ENCODE assay signal across 9 mouse cellular contexts in genomic region chr19:38602811-38603210, GRCm38 (mm10).
DNase-seq lines count a peak whose midpoint lies in the region; ATAC-seq lines count a peak whose summit lies in the region.
"Had no signal": no experiment of that assay in that cellular context is flagged by ENCODE, and none has a peak within 500 bp of the region (broad histone marks: within the 10 kb centered on the region; RNA-seq: fewer than 3 reads in every experiment).

No protein-coding gene starts in this region.

- ATAC-seq in hindbrain, embryonic 12.5 days (ENCODE audit: low FRiP score), result no peak
- ATAC-seq in embryonic facial prominence, embryonic 11.5 days (replicated peaks; ENCODE audit: insufficient number of reproducible peaks, low FRiP score, low TSS enrichment, low read depth), result no peak

- 0 out of 2 replicates have a peak overlapping the region, but pooled peaks have one; percentile 29 for H3K27ac ChIP-seq in hindbrain, embryonic 10.5 days
- H3K27ac ChIP-seq in hindbrain, embryonic 12.5 days, result no peak overlapping the region
- no peak overlapping the region for H3K27ac ChIP-seq in embryonic facial prominence, embryonic 11.5 days (replicated peaks; ENCODE audit: low read depth, low read length)

- H3K4me3 ChIP-seq in hindbrain, embryonic 10.5 days, result no peak overlapping the region
- no peak overlapping the region for H3K4me3 ChIP-seq in hindbrain, embryonic 12.5 days
- H3K4me3 ChIP-seq in embryonic facial prominence, embryonic 11.5 days (ENCODE audit: low read depth, low read length), result no peak overlapping the region

- H3K4me1 ChIP-seq in hindbrain, embryonic 10.5 days (replicated peaks), result peaks cover 5% of the 10 kb centered on the region; the same call in 1 of the 2 replicates
- H3K4me1 ChIP-seq in hindbrain, embryonic 12.5 days, result 0 out of 2 replicates have a peak, but pooled peaks cover 3% of the 10 kb centered on the region
- H3K4me1 ChIP-seq in embryonic facial prominence, embryonic 11.5 days (ENCODE audit: control insufficient read depth, insufficient read depth, low read length), result no peaks in the 10 kb centered on the region

- no peak overlapping the region for H3K9ac ChIP-seq in hindbrain, embryonic 12.5 days
- H3K9ac ChIP-seq in embryonic facial prominence, embryonic 11.5 days (replicated peaks; ENCODE audit: low read length), result no peak overlapping the region

- WGBS in hindbrain, embryonic 10.5 days, result 78% methylated on average over 9 of the region's 9 CpGs
- WGBS in hindbrain, embryonic 12.5 days, result 72% methylated on average over 9 of the region's 9 CpGs
- WGBS in embryonic facial prominence, embryonic 11.5 days, result 66% methylated on average over 9 of the region's 9 CpGs

- no peaks in the 10 kb centered on the region for H3K36me3 ChIP-seq in hindbrain, embryonic 10.5 days
- H3K36me3 ChIP-seq in hindbrain, embryonic 12.5 days, result no peaks in the 10 kb centered on the region
- H3K36me3 ChIP-seq in embryonic facial prominence, embryonic 11.5 days (replicated peaks; ENCODE audit: control insufficient read depth, insufficient read depth, low read depth, low read length), result no peaks in the 10 kb centered on the region

- H3K4me2 ChIP-seq in hindbrain, embryonic 12.5 days (replicated peaks), result no peak overlapping the region
- no peak overlapping the region for H3K4me2 ChIP-seq in embryonic facial prominence, embryonic 11.5 days (ENCODE audit: low read depth, low read length)

- DNase-seq in hindbrain, embryonic 10.5 days (ENCODE audit: low spot score), result no peak
- DNase-seq in 3T3-L1 (ENCODE audit: low read depth, low spot score), result peak; percentile 51
- DNase-seq in embryonic facial prominence, embryonic 11.5 days (ENCODE audit: low spot score), result peak; percentile 21
- DNase-seq in kidney, postnatal 36 days, result peak; percentile 22 to 37
- no peak for DNase-seq in thymus, postnatal 36 days
- no peak for DNase-seq in embryo, embryonic 10 days (ENCODE audit: low spot score)
- no peak for DNase-seq in thymus, postnatal 0 days (ENCODE audit: low spot score)
- DNase-seq: midbrain, embryonic 14.5 days had no signal

- no peaks in the 10 kb centered on the region for H3K9me3 ChIP-seq in hindbrain, embryonic 10.5 days
- no peaks in the 10 kb centered on the region for H3K9me3 ChIP-seq in hindbrain, embryonic 12.5 days (replicated peaks)
- H3K9me3 ChIP-seq in embryonic facial prominence, embryonic 11.5 days (replicated peaks; ENCODE audit: control insufficient read depth, low read length), result no peaks in the 10 kb centered on the region

- H3K27me3 ChIP-seq in hindbrain, embryonic 10.5 days (ENCODE audit: insufficient read depth, poor library complexity, severe bottlenecking), result no peaks in the 10 kb centered on the region
- no peaks in the 10 kb centered on the region for H3K27me3 ChIP-seq in hindbrain, embryonic 12.5 days
- no peaks in the 10 kb centered on the region for H3K27me3 ChIP-seq in embryonic facial prominence, embryonic 11.5 days (ENCODE audit: control insufficient read depth, insufficient read depth, low read length)

Comparison
In these comparisons a context has a peak if more than half of its experiments do, and no peak if none do; other contexts are left out.
1. DNase-seq: peak in 3T3-L1 (single experiment), embryonic facial prominence, embryonic 11.5 days (single experiment) and kidney, postnatal 36 days (2 of 2); none in hindbrain, embryonic 10.5 days (single experiment), thymus, postnatal 36 days (0 of 2), embryo, embryonic 10 days (single experiment) and thymus, postnatal 0 days (single experiment).